Mouse (Mus musculus) CH12.LX (cell line): ENCODE measurements around the gene Cfap61. TPM values are rescaled to one million over a fixed set of nuclear protein-coding genes. Genes with fewer than 3 reads are reported as not detected.

Experiments
- DNase-seq: peaks from one replicate; pipeline ENCODE4 v3.0.0-alpha.2; 2013; ENCODE audit errors: extremely low read depth
- H3K27ac ChIP-seq: 2 replicates; pipeline ENCODE4 v1.5.1; 2012; ENCODE audit warnings: low read depth, mild to moderate bottlenecking, control low read depth, moderate library complexity; ENCODE audit not compliant: insufficient read depth
- H3K27me3 ChIP-seq: replicated peaks from 2 replicates; pipeline ENCODE3; 2012; ENCODE audit warnings: inconsistent platforms
- H3K36me3 ChIP-seq, 2 experiments: replicated peaks in 1 of 2; 2 replicates each; pipeline versions ENCODE3 to v1.6.1; 2012; ENCODE audit warnings: inconsistent platforms in 1 of 2, low read length in 1 of 2, mild to moderate bottlenecking in 1 of 2, mixed read lengths in 1 of 2, moderate library complexity in 1 of 2; ENCODE audit not compliant: control insufficient read depth in 1 of 2, insufficient read depth in 1 of 2
- H3K4me1 ChIP-seq, 2 experiments: 2 replicates each; pipeline ENCODE4 v1.6.1; 2012; ENCODE audit warnings: inconsistent platforms in 1 of 2, moderate library complexity in 1 of 2; ENCODE audit not compliant: insufficient read depth in 2 of 2, control insufficient read depth in 1 of 2
- H3K4me2 ChIP-seq: 2 replicates; pipeline ENCODE4 v1.6.1; 2012; ENCODE audit warnings: low read depth, mild to moderate bottlenecking, control low read depth; ENCODE audit not compliant: poor library complexity, insufficient read depth, severe bottlenecking
- H3K4me3 ChIP-seq, 3 experiments: fragments of 150-350 bp in 1 of 3; sonication (generic) in 1 of 3; replicated peaks in 1 of 3; 2 replicates each; pipeline versions ENCODE3 to v1.5.1; 2011 to 2012; ENCODE audit warnings: low read depth in 2 of 3, low read length in 2 of 3, mild to moderate bottlenecking in 2 of 3, moderate library complexity in 2 of 3, control low read depth in 1 of 3, improper control_type of control experiment in 1 of 3, inconsistent platforms in 1 of 3, mixed read lengths in 1 of 3; ENCODE audit not compliant: poor library complexity in 1 of 3
- H3K79me2 ChIP-seq: replicated peaks from 2 replicates; pipeline ENCODE4 v1.6.1; 2012; ENCODE audit warnings: mild to moderate bottlenecking, moderate library complexity; ENCODE audit not compliant: control insufficient read depth, poor library complexity, insufficient read depth, severe bottlenecking; ENCODE audit errors: extremely low read depth
- H3K9ac ChIP-seq: 2 replicates; pipeline ENCODE4 v1.6.1; 2012; ENCODE audit warnings: low read depth, mild to moderate bottlenecking, control low read depth, moderate library complexity; ENCODE audit not compliant: insufficient read depth
- H3K9me3 ChIP-seq: replicated peaks from 2 replicates; pipeline ENCODE3; 2012; ENCODE audit warnings: low read length, inconsistent platforms, mixed read lengths
- CHD1 ChIP-seq: IDR thresholded peaks from 2 replicates; pipeline ENCODE4 v1.6.1; 2012; ENCODE audit warnings: low read depth, low read length, improper control_type of control experiment, inconsistent platforms
- ELF1 ChIP-seq: IDR thresholded peaks from 2 replicates; pipeline ENCODE4 v1.6.1; 2014; ENCODE audit warnings: low read depth, mild to moderate bottlenecking, inconsistent platforms, low read length, improper control_type of control experiment
- ETS1 ChIP-seq: conservative IDR thresholded peaks from 2 replicates; pipeline ENCODE4 v1.6.1; 2012; ENCODE audit warnings: low read depth, mild to moderate bottlenecking, inconsistent platforms, low read length, improper control_type of control experiment, moderate library complexity
- IRF4 ChIP-seq: IDR thresholded peaks from 2 replicates; pipeline ENCODE4 v1.6.1; 2014; ENCODE audit warnings: low read depth, mild to moderate bottlenecking, inconsistent platforms, low read length, improper control_type of control experiment
- JUN ChIP-seq: IDR thresholded peaks from 2 replicates; pipeline ENCODE4 v1.6.1; 2011; ENCODE audit warnings: low read depth, mild to moderate bottlenecking, low read length, improper control_type of control experiment, moderate library complexity; ENCODE audit not compliant: insufficient read depth
- MAX ChIP-seq: IDR thresholded peaks from 2 replicates; pipeline ENCODE4 v1.6.1; 2011; ENCODE audit warnings: low read length, improper control_type of control experiment
- MEF2A ChIP-seq: IDR thresholded peaks from 2 replicates; pipeline ENCODE4 v1.6.1; 2014; ENCODE audit warnings: low read depth, mild to moderate bottlenecking, inconsistent platforms, low read length, improper control_type of control experiment, borderline replicate concordance
- NELFE ChIP-seq: IDR thresholded peaks from 2 replicates; pipeline ENCODE4 v1.6.1; 2011; ENCODE audit warnings: low read depth, low read length, improper control_type of control experiment
- PAX5 ChIP-seq: IDR thresholded peaks from 2 replicates; pipeline ENCODE4 v1.6.1; 2012; ENCODE audit warnings: low read length, inconsistent platforms, mixed read lengths
- RCOR1 ChIP-seq: conservative IDR thresholded peaks from 2 replicates; pipeline ENCODE4 v1.6.1; 2012; ENCODE audit warnings: low read depth, mild to moderate bottlenecking, inconsistent platforms, low read length, improper control_type of control experiment
- SMC3 ChIP-seq: IDR thresholded peaks from 2 replicates; pipeline ENCODE4 v1.6.1; 2011; ENCODE audit warnings: low read depth, low read length, improper control_type of control experiment
- USF2 ChIP-seq: conservative IDR thresholded peaks from 2 replicates; pipeline ENCODE4 v1.6.1; 2011; ENCODE audit warnings: low read depth, low read length, improper control_type of control experiment
- ZKSCAN1 ChIP-seq: IDR thresholded peaks from 2 replicates; pipeline ENCODE4 v1.6.1; 2012; ENCODE audit warnings: low read depth, inconsistent platforms, low read length, improper control_type of control experiment, borderline replicate concordance
- ZMIZ1 ChIP-seq: IDR thresholded peaks from 2 replicates; pipeline ENCODE4 v1.6.1; 2012; ENCODE audit warnings: low read depth, mild to moderate bottlenecking, inconsistent platforms, low read length, improper control_type of control experiment
- dilution Hi-C: fragments of 300-500 bp; cut with MboI; formaldehyde crosslinking; loops from 2 replicates; pipeline ENCODE4 v1.14.3; 2020; ENCODE audit warnings: low sequenced_read_pairs; ENCODE audit not compliant: extremely low pct_unique_long_range_greater_than_20kb, extremely low pct_ligation_motif_present
- in situ Hi-C: fragments of 300-500 bp; cut with MboI; formaldehyde crosslinking; loops from 3 replicates; pipeline ENCODE4 v1.14.3; 2019; ENCODE audit warnings: low sequenced_read_pairs, low pct_ligation_motif_present, low pct_unique_long_range_greater_than_20kb, mixed read lengths
- polyA plus RNA-seq: library from polyadenylated mRNA; unstranded; fragments of >175 nt; gene quantifications from 2 replicates; pipeline ENCODE4 v1.2.1, GENCODE M21; 2012; ENCODE audit warnings: low read depth; ENCODE audit not compliant: insufficient read length
- total RNA-seq, 2 experiments: library from RNA; depleted of rRNA; stranded (reverse); fragments of 300-350 nt in 1 of 2; fragments of >200 nt in 1 of 2; gene quantifications; 2 replicates each; pipeline ENCODE4 v1.2.3; 2012 to 2014

The Cfap61 gene
- total and polyA plus RNA-seq, 3 experiments, result 0.34 TPM; not detected in 2

DNA sequence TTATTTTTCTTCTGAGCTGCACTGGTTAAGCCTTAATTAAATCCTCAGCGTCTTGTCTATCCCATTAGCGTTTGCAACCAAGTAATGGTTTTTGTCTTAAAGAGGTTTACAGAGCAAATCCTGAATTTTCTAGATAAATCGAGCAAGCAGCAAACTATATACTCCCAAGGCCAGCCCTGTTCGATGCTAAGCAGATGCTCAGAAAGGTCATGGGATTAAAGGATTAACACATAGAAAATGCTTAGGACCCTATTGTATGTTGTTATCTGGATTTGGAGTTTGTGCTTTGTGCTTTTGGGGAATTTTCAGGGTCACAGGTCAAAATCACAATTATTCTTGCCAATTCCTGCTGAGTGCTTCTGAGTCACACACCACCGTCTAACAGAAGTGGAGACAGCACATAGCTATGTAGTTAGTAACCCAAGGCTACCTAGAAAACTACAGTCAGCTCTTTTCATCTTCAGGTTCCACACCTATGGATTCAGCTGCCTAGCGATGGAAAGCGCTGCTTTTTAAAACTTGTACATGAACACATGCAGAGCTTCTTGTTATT lies 13.9 kb downstream of the Cfap61 start:
- no peaks in the 10 kb centered on the region for H3K79me2 ChIP-seq
- no peak overlapping the region for H3K27ac ChIP-seq
- H3K9me3 ChIP-seq, result no peaks in the 10 kb centered on the region
- no peaks in the 10 kb centered on the region for H3K27me3 ChIP-seq
- H3K4me3 ChIP-seq, result no peak overlapping the region
- dilution Hi-C loops, result no loop called here
- H3K4me2 ChIP-seq, result no peak overlapping the region
- H3K36me3 ChIP-seq, result no peaks in the 10 kb centered on the region
- DNase-seq, result no peak
- TF ChIP-seq ZKSCAN1 (no peak), NELFE (no peak), CHD1 (no peak), PAX5 (no peak), JUN (no peak), ETS1 (no peak), MEF2A (no peak), ELF1 (no peak), IRF4 (no peak), SMC3 (no peak), ZMIZ1 (no peak), RCOR1 (no peak), MAX (no peak), USF2 (no peak)
- TF ChIP-seq, all 38 proteins: peak for 0
- peaks cover 0 to 7% of the 10 kb centered on the region in 2 experiments; a peak in 1 of 4 replicates for H3K4me1 ChIP-seq
- in situ Hi-C loops, result no loop called here
- H3K9ac ChIP-seq, result no peak overlapping the region

DNA sequence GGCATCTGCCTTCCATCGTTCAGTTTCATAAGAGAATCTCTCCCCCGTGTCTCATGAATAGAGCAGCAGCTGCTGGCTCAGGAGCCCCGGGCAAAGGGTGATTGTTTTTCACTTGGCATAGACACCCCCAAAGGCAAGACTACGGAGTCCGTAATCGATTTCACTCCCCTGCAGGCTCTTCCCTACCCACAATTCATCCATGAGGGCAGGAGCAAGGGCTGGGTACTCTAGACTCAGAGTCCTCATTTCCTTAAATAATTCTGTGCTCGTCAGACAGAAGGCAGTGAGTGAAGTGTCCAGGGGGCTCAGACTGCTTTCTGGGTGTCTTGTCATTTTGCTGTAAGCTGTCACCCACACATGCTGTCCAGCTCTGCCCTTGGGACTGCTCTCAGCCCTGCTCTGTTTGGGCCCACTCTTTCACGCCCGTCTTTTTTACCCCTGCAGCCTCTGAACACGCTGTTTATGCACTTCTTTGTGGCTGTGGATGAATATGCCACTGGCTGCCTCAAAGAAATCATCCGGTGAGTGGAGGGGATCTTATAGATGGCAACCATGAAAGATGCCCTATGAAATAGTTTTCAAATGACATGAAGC lies 15.0 kb downstream of the Cfap61 start:
- H3K27me3 ChIP-seq, result no peaks in the 10 kb centered on the region
- no peaks in the 10 kb centered on the region for H3K79me2 ChIP-seq
- in situ Hi-C loops, result loop anchor here (10.0 to 25.0 kb wide), 4 partner anchors 288 to 663 kb away; no protein-coding TSS in a partner anchor
- no peaks in the 10 kb centered on the region for H3K36me3 ChIP-seq
- DNase-seq, result no peak
- H3K9me3 ChIP-seq, result no peaks in the 10 kb centered on the region
- no peak overlapping the region for H3K27ac ChIP-seq
- H3K4me2 ChIP-seq, result no peak overlapping the region
- dilution Hi-C loops, result no loop called here
- H3K4me3 ChIP-seq, result no peak overlapping the region
- TF ChIP-seq ELF1 (no peak), CHD1 (no peak)
- peaks cover 0 to 7% of the 10 kb centered on the region in 2 experiments; a peak in 1 of 4 replicates for H3K4me1 ChIP-seq
- no peak overlapping the region for H3K9ac ChIP-seq
